Mouse (Mus musculus) brain, embryonic 14.5 days (tissue): ENCODE results near the gene Ttc21a. TPM values are rescaled to one million over a fixed set of nuclear protein-coding genes. Genes with fewer than 3 reads are reported as not detected.

Experiments
- DNase-seq: peaks from one replicate; pipeline ENCODE4 v3.0.0-alpha.2; 2011; ENCODE audit warnings: low read depth
- CTCF ChIP-seq: fragments of 200-500 bp; IDR thresholded peaks from 2 replicates; pipeline ENCODE4 v1.5.1; 2012; ENCODE audit warnings: inconsistent platforms, mild to moderate bottlenecking, moderate library complexity, borderline replicate concordance; ENCODE audit not compliant: insufficient read depth, insufficient read length; ENCODE audit errors: extremely low read depth
- POLR2A ChIP-seq: fragments of 200-500 bp; IDR thresholded peaks from 2 replicates; pipeline ENCODE4 v1.6.1; 2012; ENCODE audit warnings: mild to moderate bottlenecking, inconsistent platforms, borderline replicate concordance; ENCODE audit not compliant: poor library complexity, insufficient read depth, insufficient read length, severe bottlenecking; ENCODE audit errors: extremely low read depth
- polyA plus RNA-seq: library from polyadenylated mRNA; depleted of rRNA; stranded (reverse); fragments of >200 nt; gene quantifications from 2 replicates; pipeline ENCODE4 v1.2.3, GENCODE M21; 2012

Ttc21a gene
- polyA plus RNA-seq, 1 experiment, result 2.1 TPM

DNA sequence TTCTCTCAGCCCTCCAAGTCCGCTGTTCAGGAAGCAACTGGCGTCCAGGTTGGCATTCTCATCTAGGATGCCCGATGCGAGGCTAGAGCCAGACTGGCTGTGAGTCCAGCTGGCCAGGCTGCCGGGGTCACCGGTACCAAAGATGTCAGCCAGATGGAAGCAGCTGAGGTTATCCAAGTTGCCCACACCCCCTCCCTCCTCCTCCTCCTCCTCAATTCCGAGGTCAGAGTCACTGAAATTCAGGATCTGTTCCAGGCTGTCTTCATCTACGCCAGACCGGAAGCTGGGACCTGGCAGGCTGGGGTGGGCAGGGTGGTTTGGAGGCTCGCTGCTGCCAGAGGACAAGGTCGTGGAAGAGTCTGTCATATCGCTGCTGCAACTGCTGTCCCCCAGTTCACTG, 35.2 kb downstream of the Ttc21a start:
- no peak for DNase-seq
- TF ChIP-seq POLR2A, result no peak
- TF ChIP-seq CTCF, result no peak

DNA sequence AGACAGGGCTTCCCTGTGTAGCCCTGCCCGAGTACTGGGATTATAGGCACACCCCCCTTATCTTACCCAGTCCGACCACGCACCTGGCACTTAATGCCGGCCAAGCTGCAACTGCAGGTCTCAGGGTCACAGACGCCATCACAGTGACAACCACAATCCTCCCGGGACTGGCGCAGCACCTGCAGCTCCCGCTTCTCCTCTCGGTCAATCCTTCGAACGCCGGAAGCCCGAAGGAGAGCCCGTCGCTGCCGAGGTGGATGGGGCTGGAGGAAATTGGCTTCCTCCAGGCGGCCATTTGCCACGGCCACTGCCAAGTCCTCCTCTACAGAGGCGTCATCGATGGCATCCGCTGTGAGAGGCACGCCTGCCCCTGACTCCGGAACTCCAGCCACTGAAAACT, 35.9 kb downstream of the Ttc21a start:
- no peak for DNase-seq

DNA sequence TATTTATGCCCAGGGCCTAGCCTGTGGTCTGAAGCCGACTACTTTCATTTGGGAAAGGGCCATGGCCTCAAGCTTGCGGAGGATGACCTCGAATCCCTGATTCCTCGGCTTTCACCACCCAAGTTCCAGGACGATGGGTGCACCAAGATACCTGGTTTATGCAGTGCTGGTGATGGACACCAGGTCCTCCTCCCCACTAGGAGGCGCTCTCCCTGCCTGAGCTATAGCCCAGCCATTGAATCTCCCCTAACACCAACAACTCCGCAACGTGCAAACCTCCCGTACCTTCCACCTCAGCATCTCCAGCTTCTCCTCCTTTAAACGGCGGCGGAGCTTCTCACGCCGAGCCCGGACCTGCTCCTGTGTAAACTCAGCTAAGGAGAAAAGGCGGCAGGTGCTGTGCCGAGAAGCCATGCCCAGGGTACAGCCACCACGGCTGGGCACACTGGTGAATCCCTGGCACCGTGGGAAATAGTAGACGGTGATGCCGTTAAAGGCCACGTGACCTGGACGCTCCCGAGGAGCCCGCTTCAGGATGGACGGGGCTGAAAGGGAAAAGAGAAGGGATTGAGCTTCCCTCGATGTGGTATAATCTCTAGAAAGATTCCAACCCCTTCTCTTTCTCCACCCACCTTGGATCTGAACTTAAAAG, 36.6 kb downstream of the Ttc21a start:
- TF ChIP-seq CTCF (peak; percentile 30; the same call in 1 of the 2 replicates), POLR2A (no peak)
- DNase-seq, result no peak

More for the DNA sequence above, 35.9 kb downstream of the Ttc21a start:
- no peak for TF ChIP-seq CTCF
- no peak for TF ChIP-seq POLR2A

DNA sequence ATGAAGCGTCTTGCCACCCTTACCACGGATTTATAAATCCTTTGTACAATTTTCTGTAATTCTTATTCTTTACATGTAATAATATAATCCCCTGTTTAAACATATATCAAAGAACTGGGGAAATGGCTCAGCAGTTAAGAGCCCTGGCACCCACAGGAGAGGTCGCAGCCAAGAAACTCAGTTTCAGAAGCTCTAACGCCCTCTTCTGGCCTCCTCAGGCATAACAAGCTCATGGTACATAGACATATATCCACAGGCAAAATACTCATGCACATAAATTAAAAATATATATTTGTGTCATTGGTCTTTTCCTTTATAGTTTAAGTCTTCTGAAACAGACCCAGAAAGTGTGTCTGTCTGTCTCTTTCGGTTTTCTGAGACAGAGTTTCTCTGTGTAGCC, 37.2 kb downstream of the Ttc21a start:
- no peak for TF ChIP-seq POLR2A
- TF ChIP-seq CTCF, result peak; percentile 3; the same call in 1 of the 2 replicates
- DNase-seq, result no peak

DNA sequence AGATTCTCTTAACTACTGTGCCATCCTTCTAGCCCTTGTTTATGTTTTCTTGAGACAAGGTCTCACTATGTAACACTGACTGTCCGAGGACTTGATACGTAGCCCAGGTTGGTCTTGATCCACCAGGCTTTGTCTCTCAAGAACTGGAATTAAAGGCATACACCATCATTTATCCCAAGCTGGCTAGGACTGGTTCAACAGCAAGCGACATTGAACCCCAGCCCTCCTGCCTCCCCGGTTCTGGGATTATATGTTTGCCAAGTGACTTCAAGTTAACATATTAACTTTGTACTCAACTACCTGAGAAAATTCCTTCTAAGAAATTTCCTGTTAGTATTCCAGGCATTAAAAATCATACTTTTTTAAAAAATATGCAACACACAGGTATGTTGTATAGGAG, 37.9 kb downstream of the Ttc21a start:
- DNase-seq, result no peak
- no peak for TF ChIP-seq POLR2A
- no peak for TF ChIP-seq CTCF

DNA sequence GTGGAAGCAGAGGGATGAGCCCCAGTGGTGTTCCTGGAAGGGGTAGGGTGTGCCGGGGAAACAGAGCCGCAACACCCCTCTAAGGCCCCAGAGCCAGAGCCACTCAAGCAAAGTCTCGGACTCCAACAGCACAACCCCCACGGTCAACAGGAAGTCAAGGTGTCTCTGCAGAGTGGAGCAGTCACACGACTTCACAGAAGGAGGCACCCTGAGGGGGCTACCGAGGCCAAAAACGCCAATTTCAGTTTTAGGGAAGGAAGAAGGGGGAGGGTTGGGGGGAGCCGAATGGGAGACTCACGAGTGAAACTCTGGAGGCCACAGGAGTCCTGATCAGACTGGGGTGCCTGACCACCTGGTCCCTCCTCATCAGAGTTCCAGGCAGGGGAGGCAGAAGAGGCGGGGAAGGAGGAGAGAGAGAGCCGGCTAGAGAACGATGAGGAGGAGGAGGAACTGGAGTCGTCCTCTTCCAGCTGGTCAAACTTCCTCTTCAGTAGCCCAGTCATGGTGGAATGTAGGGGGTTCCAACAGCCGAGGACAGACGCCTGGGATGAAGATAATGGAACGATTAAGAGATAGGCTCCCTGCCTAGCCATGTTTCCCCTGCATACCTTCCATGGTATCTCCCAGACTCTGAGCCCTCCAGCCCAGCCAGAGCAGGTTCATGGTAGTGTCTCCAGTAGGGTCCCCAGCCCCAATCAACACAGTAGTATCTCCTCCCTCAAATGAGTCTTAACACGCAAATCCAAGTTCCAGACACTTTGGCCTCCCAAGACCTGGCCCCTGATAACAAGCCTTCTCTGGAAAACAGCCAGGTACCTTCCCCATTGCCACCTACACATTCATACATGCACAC, 39.5 kb downstream of the Ttc21a start:
- no peak for DNase-seq
- TF ChIP-seq CTCF, result no peak
- TF ChIP-seq POLR2A, result no peak

DNA sequence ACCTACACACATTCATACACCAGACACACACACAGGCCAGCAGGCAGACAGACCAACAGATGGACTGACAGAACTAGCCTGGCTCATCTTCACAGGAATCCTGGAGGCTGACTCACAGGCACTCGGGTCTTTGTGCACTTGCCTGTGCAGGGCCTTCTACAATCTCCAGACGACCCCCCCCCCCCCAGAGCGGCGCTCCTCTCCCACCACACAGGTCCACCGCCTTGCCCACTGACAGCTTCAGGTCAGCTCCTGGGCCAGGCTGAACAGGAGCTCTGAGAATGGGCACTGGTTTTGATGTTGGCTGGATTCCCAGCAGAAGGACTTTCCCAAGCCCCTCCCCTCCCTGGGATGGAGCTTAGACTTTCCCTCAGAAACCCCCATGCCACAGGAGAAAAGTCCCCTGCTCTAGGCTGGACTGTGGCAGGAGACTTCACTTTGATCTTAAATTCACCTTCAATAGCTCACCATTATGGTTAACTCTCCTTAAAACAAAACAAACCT, 40.2 kb downstream of the Ttc21a start:
- peak; percentile 62 for DNase-seq
- TF ChIP-seq CTCF (no peak), POLR2A (no peak)

DNA sequence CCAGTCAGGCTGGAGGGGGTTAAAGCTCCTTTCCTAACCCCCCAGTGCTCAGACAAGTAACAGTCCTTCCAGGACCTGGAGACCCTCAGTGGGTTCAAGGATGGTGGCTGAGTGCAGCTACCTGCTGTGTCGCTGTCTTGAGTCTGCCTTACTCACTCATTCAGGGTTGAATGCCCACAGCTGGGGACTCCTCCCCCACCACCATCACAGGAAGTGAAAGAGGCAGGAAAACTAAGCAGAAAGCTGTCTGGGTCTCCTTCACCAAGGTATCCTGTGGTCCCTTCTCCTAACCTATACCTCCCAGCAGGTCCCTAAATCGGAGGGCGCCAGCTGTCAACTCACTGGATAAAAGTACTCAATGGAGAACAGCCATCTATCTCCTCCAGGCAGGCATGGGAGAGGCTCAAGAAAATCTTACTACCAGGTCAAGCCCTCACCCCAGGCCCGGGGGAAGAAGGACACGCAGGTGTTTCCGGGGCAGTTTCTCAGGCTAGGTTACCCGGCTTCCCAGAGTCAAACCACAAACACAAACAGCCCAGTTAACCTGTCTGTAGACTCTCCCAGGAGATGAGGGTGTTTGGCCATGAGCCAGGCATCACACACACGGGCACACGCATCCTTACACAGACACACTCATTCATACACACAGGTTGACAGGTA, 40.9 kb downstream of the Ttc21a start:
- no peak for TF ChIP-seq CTCF
- TF ChIP-seq POLR2A, result no peak
- DNase-seq, result no peak

DNA sequence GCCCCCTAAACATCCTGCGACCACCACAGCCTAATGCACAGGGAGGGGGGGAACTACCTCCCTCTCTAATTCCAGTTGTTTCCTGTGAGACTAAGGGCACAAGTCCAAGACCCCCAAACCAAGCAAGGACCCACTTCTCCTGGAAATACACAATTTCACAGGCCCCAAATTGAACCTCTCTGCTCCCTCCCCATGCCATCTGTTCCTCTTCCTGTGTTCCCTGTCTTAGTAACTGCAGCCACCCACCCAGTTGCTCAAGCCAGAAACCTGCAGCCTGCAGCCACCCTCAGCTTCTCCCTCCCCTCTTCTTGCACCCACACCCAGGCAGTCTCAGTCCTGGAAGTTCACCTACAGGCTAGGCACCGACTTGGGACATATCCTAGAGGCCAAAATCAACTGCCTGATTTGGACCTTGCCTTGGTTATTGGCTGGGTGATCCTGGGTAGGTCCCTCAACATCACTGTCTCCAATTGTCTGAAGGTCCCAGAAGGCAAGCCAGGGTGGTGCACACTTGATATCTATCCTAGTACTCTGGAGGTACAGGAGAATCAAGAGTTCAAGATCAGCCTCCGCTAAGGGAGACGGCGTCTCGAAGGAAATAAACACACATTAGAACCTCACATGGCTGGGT, 41.5 kb downstream of the Ttc21a start:
- DNase-seq, result peak; percentile 56
- no peak for TF ChIP-seq POLR2A
- TF ChIP-seq CTCF, result no peak

DNA sequence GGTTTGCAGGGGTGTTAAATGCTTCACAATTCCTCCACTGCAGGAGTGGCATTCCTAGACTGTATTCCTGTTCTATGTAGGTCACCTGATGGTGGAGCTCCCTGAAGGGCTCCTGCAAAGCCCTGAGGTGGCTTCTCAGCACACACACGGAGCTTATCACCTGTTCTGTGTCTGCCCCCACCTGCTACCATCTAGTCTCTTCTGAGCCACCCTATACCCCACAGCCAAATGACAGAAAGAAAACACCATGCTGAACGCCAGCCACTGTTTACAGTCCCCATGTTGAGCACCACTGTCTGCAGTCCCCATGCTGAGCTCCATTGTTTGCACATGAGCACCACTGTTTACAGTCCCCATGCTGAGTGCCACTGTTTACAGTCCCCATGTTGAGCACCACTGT, 42.3 kb downstream of the Ttc21a start:
- TF ChIP-seq CTCF (no peak), POLR2A (no peak)
- DNase-seq, result no peak

DNA sequence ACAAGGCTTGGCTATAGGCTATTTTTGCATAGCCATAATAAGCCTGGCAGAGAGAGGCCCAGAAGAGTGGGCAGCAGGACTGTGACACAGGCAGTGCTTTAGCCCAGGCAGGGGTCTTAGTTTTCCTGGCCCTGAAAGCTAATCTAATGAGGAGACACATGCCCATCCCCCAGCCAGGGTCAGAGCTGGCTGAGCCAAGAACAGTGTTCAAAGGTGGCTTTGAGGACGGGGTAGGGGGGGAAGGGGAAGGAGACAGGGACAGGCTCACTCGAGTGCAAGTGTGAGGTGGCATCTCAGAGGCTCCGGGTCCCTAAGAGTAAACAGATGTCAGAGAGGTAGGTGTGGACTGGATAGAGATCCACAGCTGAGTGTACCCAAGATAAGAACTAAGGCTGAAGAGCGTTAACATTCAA, 43.4 kb downstream of the Ttc21a start:
- peak; percentile 24 for DNase-seq
- TF ChIP-seq CTCF (no peak), POLR2A (no peak)
